Mouse (Mus musculus) limb, embryonic 11.5 days (tissue): Measurements from ENCODE around the gene Vldlr. TPM values are rescaled to one million over a fixed set of nuclear protein-coding genes. Genes with fewer than 3 reads are reported as not detected.

Source experiments
- ATAC-seq: fragments of 200-750 bp; cut with Nextera tagmentation; 2 replicates; pipeline ENCODE4 v1.8.0; 2017; ENCODE audit warnings: low read depth; ENCODE audit not compliant: insufficient number of reproducible peaks, low FRiP score, low TSS enrichment
- DNase-seq: peaks from one replicate; pipeline ENCODE4 v3.0.0-alpha.2; 2015; ENCODE audit warnings: low spot score
- H3K27ac ChIP-seq: fragments of 300-500 bp; sonication (generic); replicated peaks from 2 replicates; pipeline ENCODE4 v1.5.1; 2014; ENCODE audit warnings: low read depth, mild to moderate bottlenecking, low read length
- H3K27me3 ChIP-seq: fragments of 300-500 bp; sonication (generic); 2 replicates; pipeline ENCODE4 v1.6.1; 2014; ENCODE audit warnings: mild to moderate bottlenecking, low read length, mixed read lengths; ENCODE audit not compliant: control insufficient read depth, insufficient read depth
- H3K36me3 ChIP-seq: fragments of 300-500 bp; sonication (generic); 2 replicates; pipeline ENCODE4 v1.6.1; 2014; ENCODE audit warnings: mild to moderate bottlenecking, low read length, moderate library complexity, mixed read lengths; ENCODE audit not compliant: control insufficient read depth, insufficient read depth
- H3K4me1 ChIP-seq: fragments of 300-500 bp; sonication (generic); 2 replicates; pipeline ENCODE4 v1.6.1; 2014; ENCODE audit warnings: low read length, mixed read lengths; ENCODE audit not compliant: control insufficient read depth, insufficient read depth
- H3K4me2 ChIP-seq: fragments of 300-500 bp; sonication (generic); 2 replicates; pipeline ENCODE4 v1.6.1; 2014; ENCODE audit warnings: low read depth, mild to moderate bottlenecking, moderate library complexity; ENCODE audit not compliant: severe bottlenecking
- H3K4me3 ChIP-seq: fragments of 300-500 bp; sonication (generic); 2 replicates; pipeline ENCODE4 v1.5.1; 2014; ENCODE audit warnings: low read depth, low read length
- H3K9ac ChIP-seq: fragments of 300-500 bp; sonication (generic); 2 replicates; pipeline ENCODE4 v1.6.1; 2014; ENCODE audit warnings: mild to moderate bottlenecking, low read length
- H3K9me3 ChIP-seq: fragments of 300-500 bp; sonication (generic); 2 replicates; pipeline ENCODE4 v1.6.1; 2016; ENCODE audit warnings: low read length; ENCODE audit not compliant: control insufficient read depth
- WGBS: fragments of 180-500 bp; shearing (Covaris S2); extraction: QIAGEN DNeasy Blood & Tissue Kit; methylation state at CpG from one replicate; pipeline ENCODE4 v1.1.7; 2014; 5-methylcytosine and 5-hydroxymethylcytosine counted together
- polyA plus RNA-seq: library from polyadenylated mRNA; unstranded; fragments of >200 nt; fragmentation: Nextera tagmentation; extraction: Ambion mirVana; gene quantifications from 2 replicates; pipeline ENCODE4 v1.2.1, GENCODE M21; 2014

The Vldlr gene
- 2.2 and 2.4 TPM in 2 replicates for polyA plus RNA-seq

DNA sequence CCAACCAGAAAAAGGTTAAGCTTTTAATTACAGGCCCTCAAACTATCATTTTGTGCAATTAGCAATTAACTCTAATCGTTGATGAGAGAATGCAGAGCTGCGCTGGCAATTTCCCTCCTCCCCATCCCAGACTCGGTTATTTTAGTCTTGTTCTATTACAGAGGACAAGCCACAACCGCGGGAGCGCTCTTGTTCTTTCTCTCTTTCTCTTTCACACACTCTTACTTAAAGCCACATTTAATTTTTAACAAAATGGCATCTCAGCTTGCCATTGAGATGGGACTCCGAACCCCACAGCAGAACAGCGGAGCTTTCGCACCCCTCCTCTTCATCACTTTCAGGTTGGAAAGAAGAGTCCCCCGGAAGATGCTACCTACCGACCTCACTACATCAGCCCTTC lies at the start of gene Vldlr:
Gene Vldlr, plus strand, starts transcription at position 167 of the 400 bp plus-strand sequence.
- Histone ChIP-seq H3K9ac (peak within 1 kb of the TSS; percentile 44), H3K4me2 (peak within 1 kb of the TSS; percentile 98), H3K9me3 (no peaks in the 10 kb centered on the region), H3K27me3 (peaks cover 5% of the 10 kb centered on the region; the same call in 1 of the 2 replicates), H3K27ac (no peak within 1 kb of the TSS), H3K36me3 (no peaks in the 10 kb centered on the region), H3K4me1 (peaks cover 4% of the 10 kb centered on the region; the same call in 1 of the 2 replicates), H3K4me3 (peak within 1 kb of the TSS; percentile 65)
- 4% methylated on average over 11 of the region's 11 CpGs for WGBS
- DNase-seq (no peak), ATAC-seq (no peak)

DNA sequence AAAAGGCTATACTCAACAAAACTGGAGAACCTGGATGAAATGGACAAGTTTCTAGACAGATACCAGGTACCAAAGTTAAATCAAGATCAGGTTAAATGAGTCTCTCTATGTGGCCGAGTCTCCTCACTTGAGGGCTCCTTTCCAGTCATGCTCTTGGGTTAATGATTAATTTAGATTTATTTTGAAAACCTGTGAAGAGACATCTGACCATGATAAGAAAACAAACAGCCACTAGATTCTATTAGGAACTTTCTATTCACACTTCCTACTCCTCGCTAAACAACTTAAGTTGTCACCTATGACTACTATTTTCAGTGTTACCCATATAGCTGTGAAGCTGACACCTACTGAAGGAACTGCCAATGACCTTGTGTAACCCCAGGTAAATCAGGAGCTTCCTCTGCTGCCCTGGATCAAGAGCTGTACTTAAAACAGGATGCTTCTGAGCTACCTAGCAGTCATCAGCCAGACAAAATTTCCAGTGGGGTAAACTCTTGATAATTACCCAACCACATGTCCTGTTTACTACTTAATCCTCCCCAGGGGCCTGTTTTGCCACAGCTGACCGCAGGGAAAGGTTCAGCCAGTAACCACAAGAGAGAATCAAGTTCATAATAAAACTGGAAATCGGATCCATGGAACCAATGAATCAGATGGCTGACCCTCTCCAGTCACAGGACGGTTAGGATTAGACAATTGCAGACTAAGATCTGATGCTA lies 48.5 kb upstream of the Vldlr start:
- H3K27me3 ChIP-seq, result no peaks in the 10 kb centered on the region
- H3K4me1 ChIP-seq, result no peaks in the 10 kb centered on the region
- H3K4me3 ChIP-seq, result no peak overlapping the region
- H3K4me2 ChIP-seq, result no peak overlapping the region
- H3K27ac ChIP-seq, result no peak overlapping the region
- no peak overlapping the region for H3K9ac ChIP-seq
- 71% methylated on average over 5 of the region's 5 CpGs for WGBS
- no peaks in the 10 kb centered on the region for H3K36me3 ChIP-seq
- DNase-seq (no peak), ATAC-seq (no peak)
- no peaks in the 10 kb centered on the region for H3K9me3 ChIP-seq

DNA sequence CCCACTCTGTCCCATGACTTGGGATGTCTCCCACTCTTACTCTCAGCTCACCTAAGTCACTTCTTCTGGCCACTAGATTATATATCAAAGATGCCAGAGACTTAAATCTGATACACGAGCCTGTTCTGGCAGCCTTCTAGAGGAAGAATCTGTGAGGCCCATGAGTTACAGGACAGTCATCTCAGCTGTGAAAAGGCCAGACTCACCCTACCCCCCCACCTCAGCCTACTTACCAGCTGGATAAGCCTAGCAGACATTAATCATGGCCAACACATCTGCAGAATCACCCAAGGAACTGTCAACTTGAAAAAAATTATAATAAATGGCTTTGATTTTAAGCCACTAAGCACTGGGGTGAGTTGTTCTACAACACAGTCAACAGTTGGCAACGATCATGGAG lies 42.4 kb upstream of the Vldlr start:
- no peak for ATAC-seq
- 80% methylated on average over 2 of the region's 2 CpGs for WGBS

DNA sequence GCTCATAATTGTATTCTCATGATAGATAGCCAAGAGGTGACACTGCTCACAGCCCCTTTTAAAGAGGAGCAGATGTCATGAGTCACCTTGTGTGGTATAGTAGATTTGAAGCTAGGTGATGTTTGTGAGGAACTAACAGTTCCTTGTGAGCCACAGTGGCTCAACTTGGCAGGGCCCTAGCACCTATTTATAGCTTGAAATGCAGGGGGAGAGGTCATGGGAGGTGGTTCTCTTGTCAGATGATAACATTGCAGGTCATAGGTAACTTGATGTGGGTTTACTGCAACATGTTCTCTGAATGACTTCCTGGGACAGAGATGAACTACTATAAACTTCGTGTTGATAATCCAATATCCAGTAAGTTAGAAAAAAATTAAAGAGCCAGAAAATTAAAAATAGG lies 40.7 kb upstream of the Vldlr start:
- ATAC-seq (no peak), DNase-seq (no peak)
- no peak overlapping the region for H3K4me2 ChIP-seq

More for the DNA sequence above, 42.4 kb upstream of the Vldlr start:
- Histone ChIP-seq H3K9ac (no peak overlapping the region), H3K4me3 (no peak overlapping the region), H3K36me3 (no peaks in the 10 kb centered on the region), H3K9me3 (no peaks in the 10 kb centered on the region), H3K27me3 (no peaks in the 10 kb centered on the region), H3K27ac (no peak overlapping the region), H3K4me1 (no peaks in the 10 kb centered on the region), H3K4me2 (no peak overlapping the region)
- no peak for DNase-seq

DNA sequence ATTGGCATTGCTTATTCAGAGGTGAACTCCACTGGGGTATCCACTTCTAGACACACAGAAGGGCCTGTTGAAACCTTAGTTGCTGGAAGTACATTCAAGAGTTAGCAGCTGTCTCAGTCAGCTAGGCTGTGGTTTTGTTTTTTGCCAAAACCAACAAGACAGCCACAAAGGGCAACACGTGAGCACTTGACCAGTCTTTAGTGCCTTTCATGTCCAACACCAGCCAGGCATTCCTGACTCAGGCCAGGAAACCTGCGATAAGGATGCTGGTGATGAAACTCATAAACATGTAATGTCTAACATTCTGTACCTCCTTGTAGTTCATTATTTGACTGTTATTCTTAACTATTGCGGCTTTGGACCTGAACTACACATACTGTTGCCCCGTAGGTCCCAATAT lies 39.7 kb upstream of the Vldlr start:
- no peaks in the 10 kb centered on the region for H3K27me3 ChIP-seq
- no peak overlapping the region for H3K27ac ChIP-seq
- WGBS, result 88% methylated on average over 4 of the region's 4 CpGs
- DNase-seq (no peak), ATAC-seq (no peak)
- no peak overlapping the region for H3K9ac ChIP-seq
- no peaks in the 10 kb centered on the region for H3K4me1 ChIP-seq
- no peaks in the 10 kb centered on the region for H3K36me3 ChIP-seq
- H3K9me3 ChIP-seq, result no peaks in the 10 kb centered on the region
- no peak overlapping the region for H3K4me2 ChIP-seq
- no peak overlapping the region for H3K4me3 ChIP-seq

More for the DNA sequence above, 40.7 kb upstream of the Vldlr start:
- H3K9ac ChIP-seq, result no peak overlapping the region
- no peak overlapping the region for H3K27ac ChIP-seq
- H3K4me1 ChIP-seq, result no peaks in the 10 kb centered on the region
- no peak overlapping the region for H3K4me3 ChIP-seq
- H3K27me3 ChIP-seq, result no peaks in the 10 kb centered on the region
- H3K36me3 ChIP-seq, result no peaks in the 10 kb centered on the region
- WGBS, result 88% methylated on average over 1 of the region's 1 CpGs
- no peaks in the 10 kb centered on the region for H3K9me3 ChIP-seq

DNA sequence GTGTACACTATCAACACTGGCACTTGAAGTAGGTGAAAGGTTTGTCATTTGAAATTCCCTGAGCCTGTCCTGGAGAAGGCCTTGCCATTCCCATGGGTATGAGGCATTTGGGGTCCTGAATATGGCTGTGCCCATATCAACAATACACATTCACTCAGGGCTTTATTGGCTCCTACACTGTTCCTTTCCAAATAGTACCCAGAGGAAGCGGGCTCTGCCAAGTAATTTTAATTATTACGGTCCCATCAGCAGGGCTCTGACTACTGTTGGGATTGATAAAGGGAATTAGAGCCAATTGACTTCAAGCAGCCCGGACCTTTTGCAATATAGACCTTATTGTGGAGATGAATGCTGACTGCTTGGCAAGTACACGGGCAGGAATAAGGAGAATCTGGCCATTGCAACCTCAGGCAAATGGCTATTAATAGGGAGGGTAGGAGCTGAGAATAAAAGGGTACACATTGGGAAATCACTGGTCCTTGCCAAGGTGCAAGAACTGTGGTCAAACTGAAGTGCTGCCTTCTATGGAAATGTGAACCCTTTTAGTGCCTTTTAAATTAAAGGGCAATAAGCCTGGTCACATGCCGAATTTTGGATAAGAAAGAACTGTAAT lies 38.0 kb upstream of the Vldlr start:
- WGBS, result 84% methylated on average over 5 of the region's 5 CpGs
- H3K9me3 ChIP-seq, result no peaks in the 10 kb centered on the region
- no peaks in the 10 kb centered on the region for H3K4me1 ChIP-seq
- ATAC-seq (no peak), DNase-seq (no peak)
- H3K36me3 ChIP-seq, result no peaks in the 10 kb centered on the region
- no peak overlapping the region for H3K4me2 ChIP-seq
- H3K9ac ChIP-seq, result no peak overlapping the region
- no peaks in the 10 kb centered on the region for H3K27me3 ChIP-seq
- no peak overlapping the region for H3K27ac ChIP-seq
- H3K4me3 ChIP-seq, result no peak overlapping the region

DNA sequence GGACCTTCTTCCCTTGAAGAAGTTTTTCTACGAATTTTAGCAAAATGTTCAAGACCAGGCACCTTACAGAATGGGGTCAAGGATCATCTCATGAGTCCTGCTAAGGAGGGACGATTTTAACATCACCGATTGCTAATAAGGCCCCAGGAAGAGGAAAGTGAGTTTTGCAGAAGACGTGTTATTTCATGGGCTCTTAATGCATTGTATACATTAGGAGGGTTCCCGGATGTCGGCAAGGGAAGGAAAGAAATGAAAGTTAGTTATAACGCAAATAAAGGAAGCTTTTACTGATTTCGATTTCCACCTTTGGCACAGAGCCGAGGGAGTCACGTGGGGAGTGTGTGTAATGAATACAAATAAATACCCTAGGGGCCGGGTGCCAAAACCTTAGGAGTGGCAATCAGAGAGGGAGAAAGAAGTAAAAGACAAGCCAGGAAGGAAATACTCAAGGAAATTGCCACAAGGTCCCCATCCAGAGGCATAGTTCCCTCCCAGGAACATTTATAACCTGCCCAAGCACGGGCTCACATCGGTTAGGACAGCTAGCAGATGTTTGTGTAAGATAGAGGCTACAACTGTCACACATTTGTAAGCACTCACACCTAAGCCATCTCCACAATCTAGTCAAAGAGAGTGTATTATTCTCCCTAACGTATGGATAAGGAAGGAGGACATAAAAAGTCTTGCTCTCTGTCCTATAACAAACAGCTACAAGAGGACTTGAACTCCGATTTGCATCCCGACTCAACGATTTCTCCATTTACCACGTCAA lies 35.7 kb upstream of the Vldlr start:
- WGBS, result 83% methylated on average over 18 of the region's 18 CpGs
- Histone ChIP-seq H3K9me3 (no peaks in the 10 kb centered on the region), H3K4me2 (no peak overlapping the region), H3K27me3 (no peaks in the 10 kb centered on the region), H3K4me3 (no peak overlapping the region), H3K36me3 (no peaks in the 10 kb centered on the region), H3K9ac (no peak overlapping the region), H3K4me1 (no peaks in the 10 kb centered on the region), H3K27ac (no peak overlapping the region)
- ATAC-seq (no peak), DNase-seq (no peak)

DNA sequence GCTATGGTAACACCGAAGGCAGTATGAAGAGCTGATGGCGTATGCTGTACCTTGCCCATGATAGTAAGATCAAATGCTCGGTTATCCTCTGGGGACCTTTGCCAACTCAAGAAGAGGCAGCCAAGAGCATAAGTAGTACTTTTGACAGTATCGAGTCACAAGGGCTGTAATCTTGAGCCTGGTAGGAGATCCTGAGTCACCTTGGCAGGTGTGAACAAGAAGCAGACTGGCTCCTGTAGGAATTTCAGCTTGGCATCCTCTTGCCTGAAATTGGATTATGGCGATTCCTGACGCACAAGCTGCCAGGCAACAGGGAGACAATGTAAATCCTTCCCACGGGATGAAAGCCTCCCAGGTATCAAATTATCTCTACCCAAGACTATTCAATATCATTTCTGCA lies 32.8 kb upstream of the Vldlr start:
- Histone ChIP-seq H3K4me1 (no peaks in the 10 kb centered on the region), H3K9me3 (no peaks in the 10 kb centered on the region), H3K27me3 (no peaks in the 10 kb centered on the region), H3K36me3 (no peaks in the 10 kb centered on the region), H3K9ac (no peak overlapping the region), H3K27ac (no peak overlapping the region), H3K4me3 (no peak overlapping the region), H3K4me2 (no peak overlapping the region)
- ATAC-seq (no peak), DNase-seq (no peak)
- WGBS, result 88% methylated on average over 7 of the region's 7 CpGs
